Mouse (Mus musculus) liver, embryonic 13.5 days (tissue): ENCODE measurements around the gene Pfn1. TPM values are rescaled to one million over a fixed set of nuclear protein-coding genes. Genes with fewer than 3 reads are reported as not detected.

ENCODE experiments used
- ATAC-seq: fragments of 200-750 bp; cut with Nextera tagmentation; 2 replicates; pipeline ENCODE4 v1.8.0; 2017; ENCODE audit warnings: low read depth, mild to moderate bottlenecking, moderate number of reproducible peaks, moderate library complexity
- DNase-seq: peaks from one replicate; pipeline ENCODE4 v3.0.0; 2022
- H3K27ac ChIP-seq: fragments of 300-500 bp; sonication (generic); 2 replicates; pipeline ENCODE4 v1.5.1; 2015; ENCODE audit warnings: moderate library complexity, mild to moderate bottlenecking, inconsistent platforms
- H3K27me3 ChIP-seq: fragments of 300-500 bp; sonication (generic); 2 replicates; pipeline ENCODE4 v1.6.1; 2015; ENCODE audit warnings: mild to moderate bottlenecking, inconsistent platforms
- H3K36me3 ChIP-seq: fragments of 300-500 bp; sonication (generic); 2 replicates; pipeline ENCODE4 v1.6.1; 2015; ENCODE audit warnings: mild to moderate bottlenecking, inconsistent platforms
- H3K4me1 ChIP-seq: fragments of 300-500 bp; sonication (generic); replicated peaks from 2 replicates; pipeline ENCODE4 v1.6.1; 2015; ENCODE audit warnings: inconsistent platforms
- H3K4me2 ChIP-seq: fragments of 300-500 bp; sonication (generic); 2 replicates; pipeline ENCODE4 v1.6.1; 2015; ENCODE audit warnings: inconsistent platforms, mild to moderate bottlenecking, moderate library complexity
- H3K4me3 ChIP-seq: fragments of 300-500 bp; sonication (generic); replicated peaks from 2 replicates; pipeline ENCODE4 v1.5.1; 2015; ENCODE audit warnings: mild to moderate bottlenecking, inconsistent platforms
- H3K9ac ChIP-seq: fragments of 300-500 bp; sonication (generic); 2 replicates; pipeline ENCODE4 v1.6.1; 2015; ENCODE audit warnings: mild to moderate bottlenecking, inconsistent platforms
- H3K9me3 ChIP-seq: fragments of 300-500 bp; sonication (generic); replicated peaks from 2 replicates; pipeline ENCODE4 v1.6.1; 2016; ENCODE audit warnings: inconsistent platforms
- WGBS: fragments of 180-500 bp; shearing (Covaris S2); methylation state at CpG from one replicate; pipeline ENCODE4 v1.1.7; 2015; ENCODE audit not compliant: insufficient replicate concordance; 5-methylcytosine and 5-hydroxymethylcytosine counted together
- polyA plus RNA-seq: library from polyadenylated mRNA; unstranded; fragments of >200 nt; fragmentation: Nextera tagmentation; extraction: Ambion mirVana; gene quantifications from 2 replicates; pipeline ENCODE4 v1.2.1, GENCODE M21; 2015

Pfn1 gene
- polyA plus RNA-seq, 1 experiment from 2014 or later, result 1,347 TPM

DNA sequence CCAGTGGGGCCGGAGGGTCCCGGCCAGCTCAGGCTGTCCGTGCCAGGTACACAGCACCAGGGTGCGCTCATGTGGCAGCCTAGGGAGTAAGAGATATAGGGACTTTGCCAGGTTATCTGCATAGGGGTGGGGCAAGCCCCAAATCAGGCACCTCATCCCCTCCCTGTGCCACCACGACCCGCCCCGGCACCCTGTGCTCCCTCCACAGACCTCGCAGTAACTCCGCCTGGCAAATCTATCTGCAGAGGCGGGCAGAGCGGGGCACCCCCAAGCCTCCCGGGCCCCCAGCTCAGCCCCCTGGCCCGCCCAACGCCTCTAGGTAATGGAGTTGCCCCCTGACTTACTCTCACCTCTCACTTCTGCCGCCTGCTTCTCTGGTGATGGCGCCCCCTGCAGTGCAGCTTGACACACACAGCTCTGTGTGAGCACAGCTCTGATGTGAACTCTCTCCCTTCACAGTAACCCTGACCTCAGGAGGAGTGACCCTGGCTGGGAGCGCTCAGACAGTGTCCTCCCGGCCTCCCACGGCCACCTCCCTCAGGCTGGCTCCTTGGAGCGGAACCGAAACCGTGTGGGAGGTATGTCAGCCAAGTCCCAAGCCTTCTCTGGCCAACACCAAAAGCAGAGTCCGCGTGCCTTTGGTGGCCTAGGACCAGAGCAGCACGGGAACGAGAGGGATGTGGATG, 45.9 kb downstream of the Pfn1 start:
- Histone ChIP-seq H3K36me3 (peaks cover 85% of the 10 kb centered on the region), H3K27me3 (no peaks in the 10 kb centered on the region), H3K4me3 (no peak overlapping the region), H3K4me2 (no peak overlapping the region), H3K4me1 (peaks cover 16% of the 10 kb centered on the region), H3K27ac (no peak overlapping the region), H3K9me3 (no peaks in the 10 kb centered on the region), H3K9ac (no peak overlapping the region)
- no peak for DNase-seq
- WGBS, result 82% methylated on average over 26 of the region's 26 CpGs
- ATAC-seq, result 0 out of 2 replicates have a peak, but pooled peaks have one; percentile 27

DNA sequence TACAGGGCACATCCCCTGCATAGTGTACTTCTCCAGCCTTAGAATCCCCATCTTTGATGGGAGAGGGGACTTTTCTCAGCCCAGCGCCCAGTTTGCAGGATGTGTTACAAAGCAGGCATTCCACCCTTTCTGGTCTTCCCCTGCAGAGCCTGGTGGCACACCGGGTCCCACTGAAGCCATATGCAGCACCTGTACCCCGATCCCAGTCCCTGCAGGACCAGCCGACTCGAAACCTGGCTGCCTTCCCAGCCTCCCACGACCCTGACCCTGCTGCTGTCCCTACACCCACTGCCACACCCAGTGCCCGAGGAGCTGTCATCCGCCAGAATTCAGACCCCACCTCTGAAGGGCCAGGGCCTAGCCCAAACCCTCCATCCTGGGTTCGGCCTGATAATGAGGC, 46.8 kb downstream of the Pfn1 start:
- no peak overlapping the region for H3K9ac ChIP-seq
- no peaks in the 10 kb centered on the region for H3K9me3 ChIP-seq
- DNase-seq (no peak), ATAC-seq (no peak)
- peaks cover 85% of the 10 kb centered on the region for H3K36me3 ChIP-seq
- H3K4me2 ChIP-seq, result no peak overlapping the region
- 71% methylated on average over 9 of the region's 9 CpGs for WGBS
- H3K27ac ChIP-seq, result no peak overlapping the region
- no peak overlapping the region for H3K4me3 ChIP-seq
- H3K4me1 ChIP-seq, result peaks cover 9% of the 10 kb centered on the region; the same call in 1 of the 2 replicates
- no peaks in the 10 kb centered on the region for H3K27me3 ChIP-seq

DNA sequence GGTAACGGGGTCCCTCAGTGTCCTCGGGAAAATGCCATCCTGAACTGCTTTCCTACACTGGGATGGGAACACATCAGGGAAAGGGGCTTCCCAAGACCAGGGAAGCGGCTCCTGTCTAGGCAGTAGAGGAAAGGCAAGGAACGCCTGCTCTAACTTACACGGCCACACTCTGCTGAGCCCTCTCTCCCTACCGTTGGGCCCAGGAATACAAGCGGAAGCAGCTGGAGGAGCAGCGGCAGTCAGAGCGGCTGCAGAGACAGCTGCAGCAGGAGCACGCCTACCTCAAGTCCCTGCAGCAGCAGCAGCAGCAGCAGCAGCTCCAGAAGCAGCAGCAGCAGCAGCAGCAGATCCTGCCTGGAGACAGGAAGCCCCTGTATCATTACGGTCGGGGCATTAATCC, 47.7 kb downstream of the Pfn1 start:
- ATAC-seq, result no peak
- Histone ChIP-seq H3K9ac (no peak overlapping the region), H3K4me1 (peaks cover 8% of the 10 kb centered on the region; the same call in 1 of the 2 replicates), H3K4me3 (no peak overlapping the region), H3K36me3 (peaks cover 84% of the 10 kb centered on the region), H3K9me3 (no peaks in the 10 kb centered on the region), H3K27me3 (no peaks in the 10 kb centered on the region), H3K4me2 (no peak overlapping the region), H3K27ac (no peak overlapping the region)
- no peak for DNase-seq
- WGBS, result 84% methylated on average over 12 of the region's 12 CpGs

DNA sequence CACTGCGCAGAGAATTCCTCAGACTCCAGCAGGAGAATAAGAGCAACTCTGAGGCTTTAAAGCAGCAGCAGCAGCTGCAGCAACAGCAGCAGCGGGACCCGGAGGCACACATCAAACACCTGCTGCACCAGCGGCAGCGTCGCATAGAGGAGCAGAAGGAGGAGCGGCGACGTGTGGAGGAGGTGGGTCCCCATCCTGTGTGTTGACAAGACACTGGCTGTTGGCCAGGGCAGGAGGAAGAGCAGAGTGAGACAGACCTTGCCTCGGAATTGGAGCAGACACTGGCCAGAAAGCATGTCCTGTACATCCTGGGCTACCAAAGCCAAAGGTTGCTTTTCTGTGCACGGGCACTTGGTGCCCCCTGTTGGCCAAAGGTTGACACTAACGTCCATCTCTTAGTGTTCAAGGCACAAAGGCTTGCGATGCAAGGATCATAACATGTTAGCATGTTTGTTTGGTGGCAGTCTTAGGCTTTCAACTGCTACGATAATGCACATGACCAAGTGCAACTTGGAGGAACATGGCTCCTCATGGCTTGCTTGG, 49.3 kb downstream of the Pfn1 start:
- no peak for ATAC-seq
- peak; percentile 44 for DNase-seq
- Histone ChIP-seq H3K27me3 (no peaks in the 10 kb centered on the region), H3K4me3 (no peak overlapping the region), H3K27ac (no peak overlapping the region), H3K9ac (no peak overlapping the region), H3K9me3 (no peaks in the 10 kb centered on the region), H3K36me3 (peaks cover 85% of the 10 kb centered on the region), H3K4me2 (no peak overlapping the region), H3K4me1 (peaks cover 8% of the 10 kb centered on the region; the same call in 1 of the 2 replicates)
- WGBS, result 66% methylated on average over 14 of the region's 14 CpGs

Other genes starting within 250 kb of the Pfn1 start
- 19.0 and 21.0 TPM in 2 replicates for gene Pelp1, start 244.6 kb downstream of the Pfn1 start, polyA plus RNA-seq
- 13.0 and 14.9 TPM in 2 replicates for gene Arrb2, start 222.0 kb downstream of the Pfn1 start, polyA plus RNA-seq
- 17.2 and 19.1 TPM in 2 replicates for gene Med11, start 202.7 kb downstream of the Pfn1 start, polyA plus RNA-seq
- 0.07 and 0.17 TPM in 2 replicates for gene Zmynd15, start 195.2 kb downstream of the Pfn1 start, polyA plus RNA-seq
- 0.70 and 1.4 TPM in 2 replicates for gene Cxcl16, start 194.7 kb downstream of the Pfn1 start, polyA plus RNA-seq
- 2.1 and 2.5 TPM in 2 replicates for gene Tm4sf5, start 149.4 kb downstream of the Pfn1 start, polyA plus RNA-seq
- 0.23 and 0.46 TPM in 2 replicates for gene Vmo1, start 140.0 kb downstream of the Pfn1 start, polyA plus RNA-seq
- gene Gltpd2, start 135.4 kb downstream of the Pfn1 start, polyA plus RNA-seq, result 19.6 and 20.0 TPM in 2 replicates
- 372 and 419 TPM in 2 replicates for gene Psmb6, start 129.3 kb downstream of the Pfn1 start, polyA plus RNA-seq
- gene Gm40193, start 121.7 kb downstream of the Pfn1 start, polyA plus RNA-seq, result not detected in 2 replicates
- 1.3 and 1.5 TPM in 2 replicates for gene Pld2, start 114.6 kb downstream of the Pfn1 start, polyA plus RNA-seq
- 3.5 and 5.2 TPM in 2 replicates for gene Mink1, start 91.8 kb downstream of the Pfn1 start, polyA plus RNA-seq
- not detected in 2 replicates for gene 4930544D05Rik, start 38.8 kb downstream of the Pfn1 start, polyA plus RNA-seq
- not detected in 2 replicates for gene Chrne, start 35.4 kb downstream of the Pfn1 start, polyA plus RNA-seq
- 2.8 and 4.7 TPM in 2 replicates for gene Gp1ba, start 15.5 kb downstream of the Pfn1 start, polyA plus RNA-seq
- 74.2 and 81.0 TPM in 2 replicates for gene Rnf167, start 7.4 kb downstream of the Pfn1 start, polyA plus RNA-seq
- gene Slc25a11, start 7.2 kb downstream of the Pfn1 start, polyA plus RNA-seq, result 72.8 and 73.8 TPM in 2 replicates
- 5.5 and 6.7 TPM in 2 replicates for gene Eno3, start 2.6 kb upstream of the Pfn1 start, polyA plus RNA-seq
- gene Spag7, start 14.8 kb upstream of the Pfn1 start, polyA plus RNA-seq, result 69.2 and 72.4 TPM in 2 replicates
- 2.8 and 3.6 TPM in 2 replicates for gene Camta2, start 33.5 kb upstream of the Pfn1 start, polyA plus RNA-seq
- gene Inca1, start 45.5 kb upstream of the Pfn1 start, polyA plus RNA-seq, result 1.2 and 1.3 TPM in 2 replicates
- gene Kif1c, start 45.9 kb upstream of the Pfn1 start, polyA plus RNA-seq, result 0.58 and 0.73 TPM in 2 replicates
- gene Zfp3, start 109.6 kb upstream of the Pfn1 start, polyA plus RNA-seq, result 1.2 and 1.8 TPM in 2 replicates
- 0.18 and 0.41 TPM in 2 replicates for gene Scimp, start 157.9 kb upstream of the Pfn1 start, polyA plus RNA-seq
- 17.6 and 18.6 TPM in 2 replicates for gene Rabep1, start 190.1 kb upstream of the Pfn1 start, polyA plus RNA-seq